Mouse (Mus musculus) urinary bladder, postnatal 4 days (tissue): ENCODE measurements around the gene Vmn1r52.
"Not testable (repeated sequence)": the region's sequence is repeated elsewhere in the genome, so short reads cannot be mapped to it uniquely, and the experiment has no call there.

ENCODE experiments used
- DNase-seq, 2 experiments: peaks; one replicate each; pipeline ENCODE4 v3.0.0; 2021 to 2022; ENCODE audit warnings: low spot score in 2 of 2

The Vmn1r52 gene

GRCm38 (mm10) chr6:90174508-90174907, at the start of gene Vmn1r52:
Gene Vmn1r52, plus strand, starts transcription at chr6:90174808.
- no peak for DNase-seq

GRCm38 (mm10) chr6:90160139-90160538, 14.5 kb upstream of the Vmn1r52 start:
- no peak for DNase-seq

- not testable (repeated sequence) for DNase-seq
Measured at GRCm38 (mm10) chr6:90202493-90202892, 27.9 kb downstream of the Vmn1r52 start, which contains the start of gene V1ra8. Gene V1ra8, plus strand, starts transcription at chr6:90202793.

- DNase-seq, result no peak
Measured at GRCm38 (mm10) chr6:90224338-90224737, 49.7 kb downstream of the Vmn1r52 start, which contains the start of gene Vmn1r53. Gene Vmn1r53, minus strand, starts transcription at chr6:90224438.
